ENCODE assay signal across 2 mouse cellular contexts in the genomic region with DNA sequence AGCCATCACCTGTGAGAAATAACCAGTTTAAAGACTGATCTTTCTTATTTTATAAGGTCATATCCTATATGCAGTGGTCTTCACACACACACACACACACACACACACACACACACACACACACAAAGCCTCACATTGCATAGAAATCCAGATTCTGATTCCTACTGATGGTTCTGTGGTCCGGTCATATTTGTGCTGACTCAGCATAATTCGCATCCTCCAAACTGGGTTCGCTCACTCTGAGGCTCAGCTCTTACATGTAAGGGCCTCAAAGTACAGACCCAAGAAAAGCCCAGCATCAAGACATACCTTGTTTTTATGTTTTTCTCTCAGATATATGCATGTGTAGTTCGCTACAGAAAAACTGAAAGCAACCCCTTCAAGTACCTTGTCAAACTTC.
A peak's percentile ranks its signal among the peaks of the same experiment; 100 is the strongest.
TF ChIP-seq lines count a peak whose summit lies in the region.

No protein-coding gene starts in this region.

TF ChIP-seq in CH12.LX, 34 proteins besides CTCF, POLR2A, EP300 and RAD21:
- TF ChIP-seq SIN3A (IDR thresholded peaks at IDR 0.05; ENCODE audit: low read length) (no peak), MAFK (IDR thresholded peaks at IDR 0.05; ENCODE audit: insufficient replicate concordance, low read length) (peak; percentile 100)

TF ChIP-seq in MEL, 35 proteins besides CTCF, POLR2A, EP300 and RAD21:
- TF ChIP-seq MYB (IDR thresholded peaks at IDR 0.05; ENCODE audit: low read depth, low read length) (no peak), MAFK (IDR thresholded peaks at IDR 0.05; ENCODE audit: borderline replicate concordance, low read depth, low read length) (peak; percentile 97), NRF1 (IDR thresholded peaks at IDR 0.05; ENCODE audit: insufficient read depth, low read depth, low read length, poor library complexity, severe bottlenecking) (no peak), TBP (IDR thresholded peaks at IDR 0.05; ENCODE audit: low read depth, low read length) (no peak), TAL1 (IDR thresholded peaks at IDR 0.05; ENCODE audit: low read length) (no peak)
